Mouse (Mus musculus) kidney, postnatal 4 days (tissue): ENCODE data around the gene Ptpn22.

Source experiments
- DNase-seq, 2 experiments: peaks; one replicate each; pipeline ENCODE4 v3.0.0; 2021; ENCODE audit warnings: mixed read lengths in 2 of 2

Ptpn22 gene

GRCm38 (mm10) chr3:103925302-103925701 lies 65.7 kb downstream of the Ptpn22 start:
- DNase-seq = no peak

- DNase-seq = peak; percentile 16 to 39
Measured at GRCm38 (mm10) chr3:103927511-103927910, 67.9 kb downstream of the Ptpn22 start.

- no peak for DNase-seq
Measured at GRCm38 (mm10) chr3:103944794-103945562, 85.4 kb downstream of the Ptpn22 start.

- no peak for DNase-seq
Measured at GRCm38 (mm10) chr3:103948666-103949065, 89.1 kb downstream of the Ptpn22 start.

DNA sequence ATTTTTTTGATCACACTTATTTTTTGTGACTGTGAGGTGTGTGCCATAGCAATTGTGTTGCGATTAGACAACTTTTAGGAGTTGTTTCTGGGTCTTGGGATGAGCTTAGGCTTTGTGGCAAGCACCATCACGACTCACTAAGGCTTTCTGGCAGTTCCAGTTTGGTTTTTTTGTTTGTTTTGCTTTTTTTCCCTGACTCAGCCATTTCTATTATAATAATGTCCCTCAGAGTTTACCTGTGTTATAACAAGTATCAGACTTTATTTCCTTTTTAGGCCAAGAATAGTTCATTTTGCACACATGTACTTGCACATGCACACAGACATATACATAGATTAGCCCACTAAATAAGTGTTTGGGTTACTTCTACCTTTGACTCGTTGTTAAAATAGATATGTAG lies 101.0 kb downstream of the Ptpn22 start:
- no peak for DNase-seq
